Mouse (Mus musculus): ENCODE results near the gene Rad51c.
"Not testable (repeated sequence)": the region's sequence is repeated elsewhere in the genome, so short reads cannot be mapped to it uniquely, and the experiment has no call there.

Rad51c gene

DNA sequence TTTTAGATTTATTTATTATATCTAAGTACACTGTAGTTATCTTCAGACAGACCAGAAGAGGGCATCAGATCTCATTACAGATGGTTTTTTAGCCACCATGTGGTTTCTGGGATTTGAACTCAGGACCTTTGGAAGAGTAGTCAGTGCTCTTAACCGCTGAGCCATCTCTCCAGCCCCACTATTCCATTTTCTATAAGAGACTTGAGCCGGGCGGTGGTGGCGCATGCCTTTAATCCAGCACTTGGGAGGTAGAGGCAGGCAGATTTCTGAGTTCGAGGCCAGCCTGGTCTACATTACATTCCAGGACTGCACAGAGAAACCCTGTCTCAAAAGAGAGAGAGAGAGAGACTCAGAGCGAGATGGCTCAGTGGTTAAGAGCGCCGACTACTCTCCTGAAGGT is 27.1 kb upstream of the Rad51c start:
- DNase-seq, result not testable (repeated sequence)

DNA sequence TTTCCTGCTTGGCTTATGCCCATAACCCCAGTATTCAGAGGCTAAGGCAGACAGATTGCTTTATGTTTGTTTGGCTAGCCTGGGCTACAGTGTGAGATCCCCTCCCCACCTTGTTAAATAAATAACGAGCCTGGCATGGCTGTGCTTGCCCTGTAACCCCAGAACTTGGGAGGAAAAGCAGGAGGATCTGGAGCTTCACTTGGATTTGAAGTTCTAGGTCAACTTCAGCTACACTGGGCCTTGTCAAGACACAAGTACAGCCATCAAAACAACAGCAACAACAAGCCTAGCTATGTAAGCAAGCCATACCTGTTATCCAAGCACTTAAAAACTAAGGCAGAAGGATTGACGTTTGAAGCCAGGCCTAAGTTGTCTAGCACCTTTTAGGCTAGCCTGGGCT is 25.6 kb upstream of the Rad51c start:
- DNase-seq, result no peak

DNA sequence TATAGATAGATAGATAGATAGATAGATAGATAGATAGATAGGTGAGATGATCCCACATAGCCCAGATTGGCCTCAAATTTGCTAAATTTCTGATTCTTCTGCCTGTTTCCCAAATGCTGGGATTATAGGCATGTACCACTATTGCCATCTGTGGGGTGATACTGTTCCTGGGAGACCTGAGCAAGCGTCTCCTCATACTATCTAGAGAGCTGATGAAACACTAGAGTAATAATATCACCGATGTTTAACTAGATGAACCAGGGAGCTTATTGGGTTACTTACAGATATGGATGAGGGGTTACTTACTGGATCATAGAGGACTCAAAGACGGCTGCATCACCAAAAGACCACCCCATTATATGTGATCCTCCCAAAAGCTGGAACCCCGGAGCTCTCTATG is 24.6 kb upstream of the Rad51c start:
- DNase-seq, result no peak

DNA sequence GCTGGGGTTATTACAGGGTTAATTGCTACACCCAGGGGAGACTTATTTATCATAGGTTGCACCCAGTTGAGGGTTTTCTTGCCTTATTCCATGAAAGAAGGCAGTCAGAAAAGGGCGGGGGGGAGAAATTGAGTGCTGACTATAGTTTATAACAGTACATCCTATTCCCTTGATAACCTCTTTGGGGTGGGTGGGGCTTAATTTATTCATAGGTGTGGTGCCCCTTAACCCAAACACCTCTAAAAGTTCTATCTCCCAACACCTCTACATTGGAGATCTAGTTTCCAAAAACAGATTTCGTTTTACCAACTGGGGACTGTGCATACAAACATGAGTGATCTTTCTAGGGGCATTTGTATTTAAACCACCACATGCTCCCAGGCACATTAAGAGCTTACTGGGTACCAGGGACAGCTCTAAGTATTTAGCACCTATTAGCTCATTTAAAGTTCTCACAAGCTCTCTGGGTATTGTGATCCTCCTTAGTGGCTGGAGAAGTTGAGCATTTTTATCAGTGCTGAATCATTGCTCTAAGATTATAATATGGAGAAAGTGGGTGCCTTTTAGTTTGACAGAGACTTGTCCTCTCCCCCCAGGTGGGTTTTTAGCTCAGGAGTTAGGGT is 23.4 kb upstream of the Rad51c start:
- no peak for DNase-seq

DNA sequence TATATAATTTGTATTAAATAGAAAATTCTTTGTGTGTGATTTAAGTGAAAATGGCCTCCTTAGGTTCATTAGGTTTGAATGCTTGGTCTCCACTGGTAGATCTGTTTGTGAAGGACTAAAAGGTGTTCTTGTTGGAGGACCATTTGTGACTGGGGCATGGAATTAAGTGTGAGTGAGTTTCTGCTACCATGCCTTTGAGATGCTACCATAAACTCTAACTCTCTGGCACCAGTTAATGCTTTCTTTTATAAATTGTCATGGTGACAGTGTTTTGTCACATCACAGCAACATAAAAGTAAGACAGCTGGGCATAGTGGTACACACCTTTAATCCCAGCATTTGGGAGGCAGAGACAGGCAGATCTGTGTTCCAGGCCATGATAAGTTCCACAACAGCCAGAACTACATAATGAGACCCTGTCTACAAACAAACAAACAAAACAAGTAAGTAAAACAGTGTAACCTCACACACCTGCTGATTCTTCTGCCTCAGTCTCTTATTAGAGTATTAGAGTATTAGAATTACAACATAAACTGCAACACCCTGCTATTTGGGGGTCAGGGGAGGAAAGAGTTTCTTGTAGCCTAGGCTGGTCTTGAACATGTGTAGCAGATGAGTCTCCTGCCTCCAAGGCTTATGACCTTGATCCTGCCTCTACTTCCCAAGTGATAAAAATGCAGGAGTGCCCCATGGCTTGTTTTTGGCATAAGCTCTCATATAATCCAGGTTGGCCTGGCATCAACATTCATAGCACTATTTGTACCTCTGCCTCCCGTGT is 22.7 kb upstream of the Rad51c start:
- no peak for DNase-seq

DNA sequence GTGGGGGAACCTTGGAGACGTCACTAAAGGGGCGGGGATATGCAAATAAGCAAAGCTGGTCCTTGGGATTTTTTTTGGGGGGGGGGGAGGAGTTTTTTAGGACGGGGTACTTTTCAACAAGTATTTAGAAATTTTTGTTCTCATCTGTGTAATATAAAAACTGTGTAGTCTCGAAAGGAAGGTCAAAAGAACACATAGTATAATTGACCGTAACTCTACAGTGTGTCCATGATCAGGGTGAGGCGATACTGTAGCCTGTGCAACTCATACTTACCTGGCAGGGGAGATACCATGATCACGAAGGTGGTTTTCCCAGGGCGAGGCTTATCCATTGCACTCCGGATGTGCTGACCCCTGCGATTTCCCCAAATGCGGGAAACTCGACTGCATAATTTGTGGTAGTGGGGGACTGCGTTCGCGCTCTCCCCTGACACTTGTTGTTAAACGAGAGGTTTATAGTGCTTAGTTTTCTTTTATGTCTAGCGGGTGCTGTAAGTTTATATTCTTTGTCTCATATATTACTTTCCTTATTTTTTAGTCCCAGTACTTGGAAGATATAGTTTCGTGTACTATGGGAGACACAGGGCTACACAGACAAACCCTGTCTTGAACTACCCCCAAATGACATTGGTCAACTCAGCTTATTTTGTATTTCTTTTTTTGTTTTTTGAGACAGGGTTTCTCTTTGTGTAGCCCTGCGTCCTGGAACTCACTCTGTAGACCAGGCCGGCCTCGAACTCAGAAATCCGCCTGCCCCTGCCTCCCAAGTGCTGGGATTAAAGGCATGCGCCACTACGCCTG is 21.9 kb upstream of the Rad51c start:
- DNase-seq, result peak; percentile 91

DNA sequence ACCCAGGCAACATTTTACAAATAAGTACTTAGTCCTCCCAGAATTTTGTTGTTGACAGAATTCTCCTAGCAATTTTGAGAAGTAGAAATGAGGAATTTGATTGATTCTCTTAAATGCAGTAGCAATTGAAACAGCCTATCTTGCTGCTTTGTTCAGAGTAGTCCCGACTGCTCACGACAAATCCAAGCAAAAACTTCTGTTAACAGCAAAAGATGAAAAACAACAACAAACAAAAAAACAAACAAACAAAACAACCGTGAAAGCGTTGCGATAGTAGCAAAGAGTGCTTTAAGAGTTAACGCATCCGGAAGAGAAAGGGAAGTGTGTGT is 21.3 kb upstream of the Rad51c start:
- no peak for DNase-seq

DNA sequence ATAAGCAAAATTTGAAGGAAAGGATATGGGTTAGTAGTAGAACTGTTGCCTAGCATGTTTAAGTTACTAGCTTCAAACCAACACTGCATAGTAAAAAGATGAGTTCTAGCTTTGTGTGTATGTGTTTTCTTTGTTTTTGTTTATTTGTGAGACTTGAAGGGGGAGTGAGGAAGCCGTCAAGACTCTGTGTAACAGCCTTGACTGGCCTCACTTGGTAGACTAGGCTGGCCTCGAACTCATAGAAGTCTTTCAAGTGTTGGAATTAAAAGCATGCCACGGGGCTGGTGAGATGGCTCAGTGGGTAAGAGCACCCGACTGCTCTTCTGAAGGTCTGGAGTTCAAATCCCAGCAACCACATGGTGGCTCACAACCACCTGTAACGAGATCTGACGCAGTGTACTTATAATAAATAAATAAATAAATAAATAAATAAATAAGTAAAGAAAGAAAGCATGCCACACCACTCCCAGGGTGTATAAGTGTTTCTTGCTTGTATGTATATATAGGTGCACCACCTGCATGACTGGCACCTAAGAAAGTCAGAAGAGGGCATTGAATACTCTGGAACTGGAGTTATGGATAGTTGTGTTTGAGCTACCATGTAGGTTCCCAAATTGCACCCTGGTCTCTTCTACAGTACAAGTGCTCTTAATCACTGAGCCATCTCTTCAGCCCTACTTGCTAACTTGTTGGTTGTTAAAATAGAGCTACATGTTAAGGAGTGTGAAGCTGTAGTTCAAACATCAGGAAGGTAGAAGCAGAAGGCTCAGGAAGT is 19.0 kb upstream of the Rad51c start:
- peak; percentile 37 for DNase-seq

DNA sequence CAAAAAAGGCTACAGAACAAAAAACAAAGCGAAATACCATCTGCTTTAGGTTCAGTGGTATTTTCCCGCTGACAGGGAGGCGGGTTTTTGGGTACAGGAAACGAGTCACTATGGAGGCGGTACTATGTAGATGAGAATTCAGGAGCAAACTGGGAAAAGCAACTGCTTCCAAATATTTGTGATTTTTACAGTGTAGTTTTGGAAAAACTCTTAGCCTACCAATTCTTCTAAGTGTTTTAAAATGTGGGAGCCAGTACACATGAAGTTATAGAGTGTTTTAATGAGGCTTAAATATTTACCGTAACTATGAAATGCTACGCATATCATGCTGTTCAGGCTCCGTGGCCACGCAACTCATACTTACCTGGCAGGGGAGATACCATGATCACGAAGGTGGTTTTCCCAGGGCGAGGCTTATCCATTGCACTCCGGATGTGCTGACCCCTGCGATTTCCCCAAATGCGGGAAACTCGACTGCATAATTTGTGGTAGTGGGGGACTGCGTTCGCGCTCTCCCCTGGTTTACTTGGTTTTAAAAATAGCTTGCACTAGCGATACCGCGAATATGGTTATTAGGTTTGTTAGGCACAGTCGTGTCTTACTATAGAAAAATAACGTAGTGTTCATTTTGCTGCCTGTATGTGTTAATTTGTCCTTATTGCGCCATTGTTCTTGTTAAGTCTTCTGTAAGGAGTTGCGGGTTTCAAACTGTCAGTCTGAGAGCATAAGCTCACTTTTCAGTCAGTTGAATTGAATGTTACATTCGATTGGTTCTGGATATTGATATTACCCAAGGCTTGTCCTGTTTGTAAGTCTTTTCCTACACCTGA is 18.0 kb upstream of the Rad51c start:
- peak; percentile 92 for DNase-seq

DNA sequence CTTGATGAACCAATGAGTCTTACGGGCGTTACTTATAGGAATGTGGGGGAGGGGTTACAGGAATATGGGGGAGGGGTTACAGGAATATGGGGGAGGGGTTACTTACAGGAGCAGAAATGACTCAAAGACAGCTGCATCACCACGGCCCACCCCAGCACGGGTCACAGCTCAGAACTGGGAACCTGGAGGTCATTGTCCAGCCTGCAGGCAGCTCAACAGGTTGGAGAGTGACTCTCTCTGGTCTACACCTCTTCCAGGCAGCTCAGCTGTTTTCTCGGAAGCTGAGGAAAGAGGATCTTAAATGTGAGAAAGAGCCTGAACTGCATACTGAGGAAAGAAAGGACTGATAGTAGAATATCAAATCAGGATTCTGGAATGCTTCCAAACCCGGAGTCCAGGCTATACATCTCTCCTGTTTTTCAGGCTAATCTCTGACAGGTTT is 17.0 kb upstream of the Rad51c start:
- peak; percentile 43 for DNase-seq

DNA sequence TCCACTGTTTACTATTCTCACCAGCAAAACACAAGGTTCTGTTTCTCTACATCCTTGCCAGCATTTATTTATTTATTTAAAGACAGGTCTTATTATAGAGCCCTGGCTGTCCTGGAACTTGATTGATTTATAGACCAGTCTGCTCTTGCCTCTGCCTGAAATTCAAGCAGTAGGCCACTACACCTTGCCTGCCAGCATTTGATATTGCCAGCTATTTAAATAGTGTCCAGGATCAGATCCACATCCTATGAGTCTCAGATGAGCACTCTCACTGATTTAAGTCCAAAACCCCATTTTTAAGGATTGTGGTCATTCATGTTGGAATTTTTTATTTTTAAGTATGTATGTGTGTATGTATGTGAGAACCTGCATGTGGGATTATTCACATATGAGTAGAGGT is 16.1 kb upstream of the Rad51c start:
- no peak for DNase-seq

DNA sequence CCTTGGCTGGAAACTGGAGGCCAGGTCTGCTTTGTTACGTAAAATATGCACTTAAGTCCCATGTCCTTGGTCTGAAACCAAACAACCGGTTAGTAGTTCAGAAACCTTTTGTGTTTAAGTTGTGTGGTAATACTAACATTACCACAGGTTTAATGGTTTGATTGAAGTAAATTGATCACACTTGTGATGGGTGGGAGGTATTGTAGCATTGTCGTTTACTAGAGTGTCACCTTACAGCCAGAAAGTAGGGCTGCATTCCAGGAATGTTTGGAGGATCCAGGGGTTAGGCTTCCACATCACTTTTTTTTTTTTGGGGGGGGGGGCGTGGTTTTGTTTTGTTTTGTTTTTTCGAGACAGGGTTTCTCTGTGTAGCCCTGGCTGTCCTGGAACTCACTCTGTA is 11.4 kb upstream of the Rad51c start:
- DNase-seq, result no peak

DNA sequence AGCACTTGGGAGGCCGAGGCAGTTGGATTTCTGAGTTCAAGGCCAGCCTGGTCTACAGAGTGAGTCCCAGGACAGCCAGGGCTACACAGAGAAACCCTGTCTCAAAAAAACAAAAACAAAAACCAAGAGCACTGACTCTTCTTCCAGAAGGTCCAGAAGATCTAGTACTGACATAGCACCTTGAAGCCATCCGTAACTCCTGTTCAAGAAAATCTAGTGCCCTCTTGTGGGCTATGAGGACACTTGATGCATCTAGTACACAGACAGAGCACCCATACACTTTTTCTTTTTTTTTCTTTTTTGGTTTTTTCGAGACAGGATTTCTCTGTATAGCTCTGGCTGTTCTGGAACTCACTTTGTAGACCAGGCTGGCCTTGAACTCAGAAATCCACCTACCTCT is 8.7 kb upstream of the Rad51c start:
- peak; percentile 56 for DNase-seq

DNA sequence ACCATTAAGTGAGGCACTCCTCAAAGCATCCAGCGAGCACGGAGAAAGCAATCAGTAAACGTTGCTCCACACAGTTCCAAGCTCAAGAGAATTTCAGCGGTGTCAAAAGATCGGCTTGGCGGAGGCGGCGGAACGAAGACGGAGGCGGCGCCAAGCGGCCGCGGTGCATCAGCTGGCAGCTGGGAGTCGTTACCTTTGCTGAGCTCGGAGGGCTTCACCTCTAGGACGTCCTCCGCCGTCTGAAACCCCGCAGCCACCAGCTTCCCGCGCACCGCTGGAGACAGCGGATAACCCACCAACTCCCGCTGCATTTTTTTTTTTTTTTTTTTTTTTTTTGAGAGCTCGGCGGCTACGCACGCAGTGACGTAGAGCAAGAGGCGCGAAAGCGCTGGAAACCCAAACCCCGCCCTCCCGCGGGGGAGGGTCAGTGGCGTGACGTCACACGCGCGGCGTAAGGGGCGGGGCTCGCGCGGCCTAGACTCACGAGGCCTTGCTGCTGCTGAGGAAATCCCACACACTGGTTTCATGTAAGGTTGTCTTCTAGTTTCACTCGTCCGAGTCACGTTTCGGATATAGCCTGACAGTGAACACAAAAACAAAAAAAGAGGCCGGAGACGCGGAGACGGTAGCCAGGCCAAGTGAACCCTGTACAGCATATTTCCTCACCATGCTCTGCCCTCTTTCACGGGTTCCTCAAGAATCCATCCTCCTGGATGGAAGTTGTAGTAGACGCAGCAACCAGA is 472 bp downstream of the Rad51c start:
- DNase-seq, result peak; percentile 98

DNA sequence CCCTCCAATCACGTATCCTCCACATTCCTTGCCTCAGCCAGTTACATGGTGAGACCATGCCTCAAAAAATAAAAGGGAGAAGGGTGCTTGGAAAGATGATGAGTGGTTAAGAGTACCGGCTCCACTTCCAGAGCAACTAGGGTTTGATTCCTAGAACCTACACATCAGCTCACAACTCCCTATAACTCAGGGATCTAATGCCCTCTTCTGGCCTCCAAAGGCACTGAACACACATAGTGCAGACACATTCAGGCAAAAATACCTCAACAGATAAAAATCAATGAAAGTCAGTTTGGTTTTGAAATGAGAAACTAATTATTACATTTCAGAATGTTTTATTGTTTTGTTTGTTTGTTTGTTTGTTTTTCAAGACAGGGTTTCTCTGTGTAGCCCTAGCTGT is 6.4 kb downstream of the Rad51c start:
- DNase-seq, result no peak

DNA sequence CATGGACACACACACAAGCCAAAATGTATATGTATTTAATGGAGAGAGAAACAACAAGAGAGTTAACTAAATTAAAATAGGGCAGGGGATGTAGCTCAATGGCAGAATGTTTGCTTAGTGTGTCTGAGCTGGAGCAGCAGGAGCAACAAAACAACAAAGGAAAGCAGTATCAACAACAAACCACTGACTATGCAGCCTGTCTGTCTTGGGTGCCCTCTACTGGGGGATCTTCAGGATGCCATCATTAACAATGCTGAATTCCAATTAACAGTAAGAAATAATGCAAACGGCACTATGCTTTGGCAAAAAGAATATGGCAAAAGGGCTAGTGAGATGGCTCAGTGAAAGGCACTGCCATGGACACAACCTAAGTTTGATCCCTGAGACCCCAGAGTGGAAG is 10.9 kb downstream of the Rad51c start:
- DNase-seq, result peak; percentile 36

DNA sequence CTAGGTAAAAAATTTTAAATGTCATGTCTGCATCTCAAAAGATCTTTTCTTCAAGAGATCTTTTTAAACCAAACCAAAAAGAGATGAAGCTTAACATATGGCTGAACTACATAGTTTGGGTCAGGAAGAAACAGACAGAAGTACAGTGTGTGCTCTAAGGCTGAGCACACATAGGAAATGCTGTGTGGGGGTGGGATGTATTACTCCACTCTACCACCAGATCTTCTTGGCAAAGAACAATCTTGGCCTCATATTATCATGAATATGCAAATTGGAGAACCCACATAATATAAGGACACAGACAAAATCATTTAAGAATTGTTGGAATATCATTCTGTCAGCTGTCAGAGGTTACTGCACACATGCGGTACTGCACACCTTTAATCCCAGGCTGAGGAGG is 19.1 kb downstream of the Rad51c start:
- no peak for DNase-seq

DNA sequence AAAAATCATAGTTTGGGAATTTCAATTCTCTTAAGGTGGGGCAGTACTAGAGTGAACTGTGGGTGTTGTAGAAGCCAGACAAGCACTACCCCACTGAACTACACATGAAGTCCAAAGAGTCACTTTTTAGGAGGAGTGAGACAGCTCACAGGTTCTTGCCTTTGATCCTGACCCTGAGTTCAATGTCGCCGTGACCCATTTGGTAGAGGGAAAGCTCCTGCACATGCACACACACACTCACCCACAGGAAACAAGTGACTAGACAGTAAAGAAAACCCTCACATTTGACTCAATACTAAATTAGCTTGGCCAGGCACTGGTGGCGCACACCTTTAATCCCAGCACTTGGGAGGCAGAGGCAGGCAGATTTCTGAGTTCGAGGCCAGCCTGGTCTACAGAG is 20.2 kb downstream of the Rad51c start:
- DNase-seq, result no peak

DNA sequence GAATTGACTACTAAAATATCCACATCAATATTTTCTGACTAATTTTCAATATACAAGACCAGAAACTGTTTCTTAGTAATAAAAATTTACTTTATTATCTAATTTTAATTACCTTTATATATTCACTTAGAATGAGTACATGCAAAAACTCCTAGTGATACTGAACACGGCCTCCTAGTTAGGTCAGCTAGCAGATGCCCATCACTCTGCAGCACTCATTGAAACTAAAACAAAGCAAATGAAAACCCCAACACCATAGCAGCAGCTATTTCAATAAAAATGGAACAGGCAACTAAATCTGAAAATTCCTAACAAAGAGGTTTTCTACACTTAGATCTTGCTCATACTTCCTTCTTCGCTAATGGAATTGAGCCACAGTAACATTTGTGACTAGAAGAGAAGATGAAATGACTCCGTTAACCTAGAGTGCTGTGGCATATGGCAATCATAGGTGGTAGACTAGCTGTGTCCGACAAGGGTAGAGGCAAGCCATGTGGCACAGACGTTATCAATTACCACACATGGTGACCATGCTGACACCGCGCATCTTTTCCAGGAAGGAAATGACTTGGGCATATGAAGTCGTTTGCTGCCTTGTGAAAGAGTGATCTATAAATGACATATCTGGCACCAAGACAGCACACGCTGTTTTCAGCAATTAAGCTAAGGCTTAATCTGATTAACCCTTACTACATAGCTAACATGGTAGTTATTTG is 36.7 kb downstream of the Rad51c start:
- DNase-seq, result peak; percentile 11

DNA sequence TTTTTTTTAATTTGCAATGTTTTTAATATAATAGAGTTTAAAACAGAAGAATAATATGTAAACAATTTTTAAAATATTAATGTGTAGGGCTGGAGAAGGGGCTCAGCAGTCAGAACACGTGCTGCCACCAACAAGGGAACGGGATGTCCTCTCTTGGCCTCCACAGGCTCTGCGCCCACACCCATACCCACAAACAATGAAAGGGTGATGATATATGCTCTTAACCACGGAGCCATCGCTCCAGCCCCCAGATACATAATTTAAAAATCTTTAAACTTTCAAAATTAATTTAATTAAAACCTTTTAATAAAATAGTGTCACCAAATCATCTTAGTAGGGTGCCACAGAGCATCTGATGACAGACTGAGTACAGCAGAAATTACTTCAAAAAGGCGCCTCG is 37.7 kb downstream of the Rad51c start:
- DNase-seq, result no peak

DNA sequence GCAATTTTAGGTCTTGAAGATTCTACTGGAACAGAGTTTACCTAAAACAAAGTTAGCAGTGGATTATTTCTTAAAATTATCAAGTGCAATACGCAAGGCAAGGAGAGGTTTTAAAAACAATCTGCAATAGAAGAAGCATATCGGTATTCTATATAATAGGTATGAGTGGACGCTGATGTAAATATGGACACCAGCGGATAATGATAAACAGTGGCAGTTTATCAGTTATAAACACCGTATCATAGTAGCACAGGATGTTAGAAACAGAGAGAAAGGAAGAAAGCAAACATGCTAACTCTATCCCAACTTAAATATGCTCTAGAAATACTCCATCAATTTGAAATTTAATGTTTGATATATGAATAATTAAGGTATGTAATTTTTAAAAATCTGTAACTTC is 39.6 kb downstream of the Rad51c start:
- no peak for DNase-seq

Data from embryo, embryonic 11 days (tissue).